Mouse (Mus musculus) right cerebral cortex, adult 2 months (tissue): ENCODE measurements around the gene Zfand4.

Experiments used
- DNase-seq, 2 experiments: peaks; one replicate each; pipeline ENCODE4 v3.0.0; 2021 to 2022; ENCODE audit warnings: low spot score in 2 of 2

Gene Zfand4

GRCm38 (mm10) chr6:116374136-116374535 lies 110.1 kb downstream of the Zfand4 start:
- DNase-seq = no peak

DNA sequence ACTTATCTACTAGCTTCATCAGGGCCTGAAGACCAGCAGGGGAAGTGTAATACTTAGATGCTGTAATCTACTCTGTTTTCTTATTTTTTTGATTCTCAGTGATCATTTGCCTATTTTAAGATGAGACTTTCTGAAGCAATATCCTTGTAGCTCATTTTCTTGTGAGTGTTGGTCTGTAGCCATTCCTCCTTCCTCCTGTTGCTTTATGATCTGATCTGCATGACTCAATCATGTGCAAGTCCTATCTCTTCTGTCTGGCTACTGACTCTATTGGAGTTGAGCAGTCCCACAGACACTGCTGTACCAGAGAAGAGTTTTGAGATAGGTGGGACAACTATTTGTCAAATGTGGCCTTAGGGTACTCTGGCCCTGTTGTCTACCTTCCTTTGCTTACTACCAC lies 110.6 kb downstream of the Zfand4 start:
- no peak for DNase-seq

- no peak for DNase-seq
Observed at GRCm38 (mm10) chr6:116378892-116379291, 114.9 kb downstream of the Zfand4 start.
